Mouse (Mus musculus) CD4-positive helper T cell, adult 2 months (primary cell): ENCODE measurements at regions not wholly inside any gene's neighbourhood (a gene's known extent, or its start where the extent isn't known, plus 50 kb on each side); places are given as distances from the start of the nearest gene placed in this dataset.
A peak's percentile ranks its signal among the peaks of the same experiment; 100 is the strongest.

Experiments
- DNase-seq: peaks from one replicate; pipeline ENCODE4 v3.0.0-alpha.2; 2012; ENCODE audit warnings: low read depth, missing footprints, low spot score

GRCm38 (mm10) chr11:114331579-114332150 lies 264.8 kb upstream of the Sdk2 start:
- no peak for DNase-seq

GRCm38 (mm10) chr11:114330316-114330715 lies 263.5 kb upstream of the Sdk2 start:
- no peak for DNase-seq

DNA sequence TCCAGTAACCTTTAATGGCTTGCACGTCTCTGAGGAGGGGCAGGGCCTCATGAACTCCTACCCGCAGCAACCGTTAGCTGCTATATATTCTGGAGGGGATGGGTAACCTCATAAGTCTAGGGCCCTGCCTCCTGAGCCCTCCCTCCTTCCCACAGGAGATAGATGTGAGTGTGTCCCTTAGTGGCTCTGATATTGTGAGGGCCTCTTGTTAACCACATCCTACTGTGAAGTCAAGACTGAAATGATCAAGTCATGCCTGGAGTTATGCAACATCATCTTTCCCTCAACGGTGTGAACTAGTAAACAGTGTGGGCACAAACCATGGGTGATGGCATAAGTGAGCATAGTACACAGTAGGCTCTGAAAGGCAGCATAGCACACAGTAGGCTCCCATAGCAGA lies 255.8 kb upstream of the Sdk2 start:
- DNase-seq, result peak; percentile 35

DNA sequence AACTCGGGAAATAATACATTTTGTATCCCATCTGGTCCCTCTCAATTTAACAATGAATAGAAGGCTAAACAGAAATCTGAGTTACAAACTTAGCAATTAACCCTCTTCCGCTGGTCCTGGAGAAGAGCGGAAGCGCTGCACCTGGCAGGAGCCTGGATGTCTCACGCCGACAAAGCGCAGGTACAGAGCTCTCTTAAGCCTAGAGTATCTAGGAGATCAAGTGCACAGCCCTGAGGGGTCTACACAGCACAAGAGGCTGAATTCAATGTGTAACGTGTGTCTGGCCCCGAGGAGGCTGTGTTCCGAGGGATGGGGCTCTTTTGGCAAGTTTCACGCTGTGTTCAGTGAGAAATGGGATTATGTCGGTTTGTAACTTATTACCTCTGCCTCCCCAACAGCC lies 255.1 kb upstream of the Sdk2 start:
- DNase-seq, result no peak

DNA sequence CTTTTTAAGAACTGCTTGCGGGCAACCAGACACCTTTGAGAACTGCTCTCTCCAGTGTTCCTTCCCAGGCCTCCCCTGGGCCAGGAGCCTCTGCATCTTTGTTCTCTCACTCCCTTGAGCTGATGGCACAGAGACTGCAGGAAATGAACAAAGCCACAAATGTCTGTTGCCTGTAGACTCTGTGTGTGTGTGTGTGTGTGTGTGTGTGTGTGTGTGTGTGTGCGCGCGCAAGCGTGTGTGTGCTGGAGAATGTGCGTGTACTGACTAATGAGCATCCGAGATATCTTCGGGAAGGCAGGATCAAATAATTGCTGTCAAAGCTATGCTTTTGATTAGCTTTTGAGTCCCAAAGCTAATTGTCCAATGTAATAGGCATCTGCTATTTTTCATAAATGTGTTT lies 254.7 kb upstream of the Sdk2 start:
- DNase-seq, result peak; percentile 67

DNA sequence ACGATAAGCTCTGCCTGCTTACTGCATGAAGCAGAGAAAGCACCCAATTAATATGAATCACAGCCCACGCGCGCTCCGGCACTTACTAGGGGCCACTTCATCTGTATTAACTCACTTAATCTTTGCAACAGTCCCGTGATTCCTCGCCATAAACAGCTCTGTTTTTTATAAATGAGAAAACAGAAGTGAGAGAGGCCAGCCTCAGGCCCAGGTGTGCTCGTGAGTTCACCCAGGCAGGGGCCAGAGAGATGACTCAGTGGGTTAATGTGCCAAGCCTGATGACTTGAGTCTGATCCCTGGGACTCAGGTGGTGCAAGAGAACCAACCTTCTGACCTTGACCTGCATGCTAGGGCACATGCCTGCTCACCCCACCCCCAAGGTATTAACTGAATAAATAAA lies 248.4 kb upstream of the Sdk2 start:
- no peak for DNase-seq

DNA sequence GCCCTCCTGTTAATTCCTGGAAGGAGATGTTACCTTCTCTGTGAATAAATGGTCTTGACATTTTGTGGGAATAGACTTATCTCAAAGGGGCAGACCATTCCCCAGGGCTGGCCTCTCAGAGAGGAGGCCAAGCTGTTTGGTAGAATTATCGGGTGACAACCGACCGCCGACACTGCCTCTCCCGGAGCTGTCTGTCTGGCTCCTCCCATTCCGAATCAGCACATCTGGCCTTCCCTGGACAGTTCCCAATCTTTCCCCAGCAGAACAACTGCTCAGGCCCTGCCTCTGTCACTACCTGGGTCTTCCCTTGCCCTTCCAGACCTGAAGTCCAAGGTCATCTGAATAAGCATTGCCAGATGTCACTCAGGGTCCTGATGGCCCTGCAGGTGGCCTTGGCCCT lies 246.8 kb upstream of the Sdk2 start:
- no peak for DNase-seq

- no peak for DNase-seq
These were observed 244.8 kb upstream of the Sdk2 start for GRCm38 (mm10) chr11:114311640-114312039.

DNA sequence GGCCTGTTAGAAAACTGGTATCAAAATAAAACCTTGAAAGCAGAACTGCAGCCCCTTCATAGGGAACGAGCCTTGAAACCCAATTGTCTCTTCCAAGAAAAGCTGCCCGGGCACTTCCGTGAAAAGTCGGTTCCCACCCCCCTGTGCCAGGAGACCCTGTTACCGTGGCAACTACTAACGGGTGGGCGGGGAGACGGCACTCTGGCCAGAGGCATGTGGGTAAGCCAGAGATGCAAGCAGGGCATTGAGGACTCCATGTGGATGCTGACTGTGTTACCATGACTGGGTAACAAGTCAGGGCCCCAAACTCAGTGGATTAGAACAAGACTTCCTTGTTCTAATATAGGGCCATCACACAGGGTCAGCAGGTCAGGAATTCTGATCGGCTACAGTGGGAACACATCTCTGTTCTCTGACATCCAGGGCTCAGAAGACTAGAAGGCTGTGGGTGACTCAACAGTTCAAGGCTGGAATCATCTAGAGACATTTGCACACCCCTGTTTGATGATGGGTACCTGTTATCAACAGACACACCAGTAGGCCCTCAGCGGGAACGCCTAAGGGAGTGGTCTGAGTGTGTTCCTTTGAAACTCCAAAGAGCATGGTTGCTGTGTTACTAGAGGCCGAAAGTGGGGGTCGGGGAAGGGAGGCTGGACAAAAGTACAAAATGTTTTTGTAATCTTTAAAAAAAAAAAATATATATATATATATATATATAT lies 236.9 kb upstream of the Sdk2 start:
- no peak for DNase-seq

- no peak for DNase-seq
These were observed 233.9 kb upstream of the Sdk2 start for GRCm38 (mm10) chr11:114300611-114301319.

DNA sequence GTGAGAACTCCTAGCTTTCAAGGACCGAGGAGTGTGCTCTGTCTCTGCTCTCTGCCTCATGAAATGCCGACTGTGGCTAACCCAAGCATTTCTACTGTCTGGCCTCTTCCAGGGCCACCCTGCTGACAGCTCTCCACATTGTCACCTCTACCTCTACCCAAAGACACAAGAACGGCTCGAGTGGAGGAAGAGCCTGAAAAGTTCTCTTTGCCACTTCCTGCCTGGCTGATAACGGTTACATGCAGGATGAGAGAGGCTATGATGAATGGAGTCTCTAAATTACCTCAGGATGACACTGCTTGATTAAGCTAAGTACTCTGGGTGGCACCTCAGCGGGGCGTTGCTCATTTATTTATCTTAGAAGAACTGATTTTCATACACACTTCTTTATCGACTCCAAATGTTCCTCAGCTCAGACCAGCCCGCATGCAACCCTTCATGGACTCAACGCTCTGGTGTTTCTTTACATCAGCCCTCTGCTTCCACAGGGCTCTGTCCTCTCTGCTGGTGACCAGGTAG lies 230.0 kb upstream of the Sdk2 start:
- no peak for DNase-seq

DNA sequence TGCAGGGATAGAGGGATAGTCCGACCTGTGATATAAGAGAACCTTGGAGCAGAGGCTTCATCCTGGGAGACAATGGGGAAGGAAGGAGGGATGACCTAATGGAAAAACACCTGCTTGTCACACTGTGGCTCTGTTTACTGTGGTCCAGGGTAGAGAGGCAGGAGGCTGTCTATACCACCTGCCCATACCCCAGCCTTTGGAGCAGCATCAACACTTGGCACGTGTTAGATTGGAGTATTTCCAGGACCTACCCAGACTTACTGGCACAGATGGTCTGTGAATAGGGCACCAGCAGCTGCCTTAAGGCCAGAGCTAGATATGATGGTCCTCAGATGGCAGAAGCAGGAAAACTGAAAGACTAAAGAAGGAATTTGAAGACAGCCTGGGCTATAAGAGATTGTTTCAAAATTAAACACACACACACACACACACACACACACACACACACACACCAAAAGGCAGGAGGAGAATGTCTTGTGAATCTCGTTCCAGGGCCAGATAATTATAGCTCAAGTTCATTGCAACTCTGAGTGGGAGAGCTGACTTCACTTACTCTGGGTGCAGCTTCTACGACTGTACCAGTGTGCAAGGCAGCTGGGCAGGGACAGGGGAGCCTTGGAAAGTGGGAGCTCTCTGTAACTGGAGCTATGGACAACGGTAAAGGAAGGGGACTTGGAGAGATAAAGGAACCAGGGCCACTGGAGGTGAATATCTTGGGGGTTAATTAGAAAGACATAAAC lies 227.8 kb upstream of the Sdk2 start:
- DNase-seq, result no peak

DNA sequence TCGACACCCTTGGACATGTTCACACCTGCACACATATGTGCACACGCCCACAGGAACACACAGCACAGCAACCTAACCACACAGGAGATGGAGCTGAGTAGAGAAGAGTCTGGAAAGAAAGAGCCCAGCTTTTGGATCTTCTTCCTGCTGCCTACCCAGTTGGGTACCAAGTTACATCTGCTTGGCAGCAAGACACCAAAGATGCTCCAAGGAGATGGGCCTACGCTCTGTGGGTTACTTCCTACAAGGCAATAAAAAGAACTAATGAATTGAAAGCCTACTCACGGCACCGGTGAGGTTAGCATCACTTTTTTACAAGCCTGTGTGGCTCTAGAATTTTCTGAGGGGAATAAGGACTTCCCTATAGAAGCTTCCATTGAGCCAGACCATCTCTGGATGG lies 224.4 kb upstream of the Sdk2 start:
- DNase-seq, result no peak

DNA sequence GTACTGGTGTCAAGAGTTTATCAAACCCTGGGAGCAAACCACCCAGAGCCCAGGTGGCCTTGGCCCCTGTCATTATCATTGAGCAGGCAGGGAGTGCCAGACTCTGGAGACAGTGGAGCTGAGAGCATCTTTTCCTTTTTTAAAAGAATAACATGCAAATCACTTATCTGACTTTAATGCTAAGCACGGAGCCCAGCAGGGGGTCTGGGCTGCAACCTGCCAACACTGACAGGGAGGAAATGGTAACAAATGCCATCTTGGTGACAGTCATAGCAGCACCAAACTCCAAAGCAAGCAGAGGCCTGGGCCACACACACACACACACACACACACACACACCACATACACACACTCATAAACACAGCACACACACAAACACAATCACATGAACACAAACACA lies 223.1 kb upstream of the Sdk2 start:
- no peak for DNase-seq

GRCm38 (mm10) chr11:114284820-114285666 lies 218.2 kb upstream of the Sdk2 start:
- DNase-seq, result no peak

- no peak for DNase-seq
These were observed 216.4 kb upstream of the Sdk2 start for GRCm38 (mm10) chr11:114283208-114283607.

DNA sequence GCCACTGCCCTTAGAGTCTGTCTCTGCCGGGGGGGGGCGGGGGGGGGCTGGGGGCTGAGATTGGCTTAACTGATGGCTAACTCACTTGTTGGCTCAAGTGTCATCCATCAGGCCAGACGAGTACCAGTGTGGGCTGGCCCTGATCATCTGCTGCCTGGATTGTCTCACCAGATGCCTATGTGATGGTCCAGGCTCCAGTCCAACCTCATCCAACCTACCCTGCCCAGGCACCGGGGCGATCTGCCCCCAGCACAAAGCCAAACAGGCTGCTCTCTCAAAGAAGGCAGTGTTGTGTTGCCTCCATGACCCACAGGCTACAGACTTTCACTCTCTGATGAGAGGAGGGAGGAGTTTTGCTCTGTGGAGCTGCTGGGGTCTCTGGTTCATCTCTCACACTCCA lies 215.7 kb upstream of the Sdk2 start:
- DNase-seq, result no peak

DNA sequence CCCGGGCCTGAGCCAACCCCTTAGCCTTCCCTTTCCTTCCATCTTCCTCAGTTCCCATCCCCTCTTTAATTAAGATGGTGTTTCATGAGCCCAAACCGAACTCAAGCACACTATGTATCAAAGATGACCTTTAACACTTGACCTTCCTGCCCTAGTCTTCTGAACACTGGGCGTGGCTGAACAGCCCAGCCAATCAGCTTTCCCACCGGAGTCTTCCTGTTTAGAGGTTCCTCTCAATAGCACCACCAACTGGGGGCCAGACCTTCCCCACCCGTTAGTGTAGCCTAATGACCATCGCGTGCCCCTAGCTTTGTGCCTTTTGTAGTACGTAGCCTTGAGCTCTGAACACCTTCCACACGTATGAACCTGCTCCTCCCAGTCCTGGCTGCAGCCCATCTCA lies 215.0 kb upstream of the Sdk2 start:
- no peak for DNase-seq

GRCm38 (mm10) chr11:114281041-114281695 lies 214.3 kb upstream of the Sdk2 start:
- DNase-seq, result no peak

DNA sequence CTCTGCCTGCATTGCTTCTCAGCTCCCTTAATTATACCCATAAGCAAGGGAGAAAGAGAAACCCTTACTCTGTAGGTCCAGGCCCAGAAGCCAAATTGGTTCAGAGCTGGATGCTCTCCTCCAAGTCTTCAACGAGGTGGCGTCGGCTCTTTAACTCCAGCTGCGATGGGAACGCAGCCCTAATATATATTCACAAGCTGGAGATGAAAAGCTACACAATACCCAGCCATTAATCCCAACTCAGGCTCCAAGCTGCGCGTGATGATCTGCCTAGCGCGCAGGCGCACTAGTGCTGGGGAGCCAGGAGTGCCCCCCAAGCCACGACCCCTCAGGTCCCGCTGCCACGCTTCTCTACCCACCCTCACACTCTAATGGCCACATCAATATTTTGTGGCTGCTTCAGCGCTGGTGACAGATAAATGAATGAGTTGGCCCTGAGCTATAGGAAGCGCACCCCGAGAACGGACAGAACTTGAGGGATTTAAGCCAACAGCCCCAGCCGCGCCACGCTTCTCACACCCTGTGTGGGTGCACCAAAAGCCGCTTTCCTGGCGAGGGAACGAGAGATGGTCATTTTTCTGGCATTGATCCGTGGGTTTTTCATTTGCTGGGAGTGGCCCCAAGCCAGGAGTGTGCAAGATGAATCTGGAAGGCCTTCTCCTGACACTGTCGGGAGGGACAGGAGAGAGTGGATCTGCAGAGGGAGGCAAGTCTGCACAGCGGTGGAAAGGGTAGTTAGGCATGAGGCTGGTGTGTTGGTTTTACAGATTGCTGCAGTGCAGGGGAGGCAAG lies 210.9 kb upstream of the Sdk2 start:
- DNase-seq, result no peak
